ENCODE assay signal across 9 mouse cellular contexts in genomic region chr4:120242783-120243262, GRCm38 (mm10). TPM values are rescaled to one million over a fixed set of nuclear protein-coding genes. Genes with fewer than 3 reads are reported as not detected.
A peak's percentile ranks its signal among the peaks of the same experiment; 100 is the strongest.
DNase-seq lines count a peak whose midpoint lies in the region; ATAC-seq and TF ChIP-seq lines count a peak whose summit lies in the region.
"Had no signal": no experiment of that assay in that cellular context is flagged by ENCODE, and none has a peak within 500 bp of the region (broad histone marks: within the 10 kb centered on the region; RNA-seq: fewer than 3 reads in every experiment).

No protein-coding gene starts in this region.

- H3K27me3 ChIP-seq in forebrain, postnatal 0 days (ENCODE audit: insufficient read depth, low read length) = no peaks in the 10 kb centered on the region
- H3K27me3 ChIP-seq in lung, postnatal 0 days (replicated peaks; ENCODE audit: insufficient read depth, low read length) = no peaks in the 10 kb centered on the region

- no peaks in the 10 kb centered on the region for H3K36me3 ChIP-seq in forebrain, postnatal 0 days (ENCODE audit: insufficient read depth)
- no peaks in the 10 kb centered on the region for H3K36me3 ChIP-seq in lung, postnatal 0 days (ENCODE audit: insufficient read depth, low read length)

- peak overlapping the region; percentile 37 for H3K4me2 ChIP-seq in forebrain, postnatal 0 days (ENCODE audit: low read depth)
- no peak overlapping the region for H3K4me2 ChIP-seq in lung, postnatal 0 days (replicated peaks; ENCODE audit: low read depth, low read length)

- peak; percentile 39 for DNase-seq in adrenal gland, postnatal 25 days
- no peak for DNase-seq in adrenal gland, postnatal 4 days (ENCODE audit: low spot score in 2 of 2)
- DNase-seq in cerebellum, adult 11-12 months = peak; percentile 70
- DNase-seq in forebrain, postnatal 0 days = peak; percentile 94
- DNase-seq in kidney, postnatal 4 days = peak; percentile 48 to 63
- DNase-seq in lung, postnatal 0 days (ENCODE audit: low spot score) = peak; percentile 68
- peak; percentile 84 for DNase-seq in right cerebral cortex, postnatal 14 days
- DNase-seq in B cell, adult 2 months = no peak

- peak overlapping the region; percentile 35; the same call in 1 of the 2 replicates for H3K9ac ChIP-seq in forebrain, postnatal 0 days
- no peak overlapping the region for H3K9ac ChIP-seq in lung, postnatal 0 days (replicated peaks; ENCODE audit: low read depth)

- H3K4me3 ChIP-seq in forebrain, postnatal 0 days (ENCODE audit: low read depth, low read length) = no peak overlapping the region
- no peak overlapping the region for H3K4me3 ChIP-seq in lung, postnatal 0 days (ENCODE audit: low read depth, low read length)
- H3K4me3 ChIP-seq: erythroblast, embryonic 14.5 days had no signal

- TF ChIP-seq EP300 in lung, postnatal 0 days (IDR thresholded peaks at IDR 0.05) = no peak; the same call in 1 of the 2 replicates

- 2% methylated on average over 10 of the region's 10 CpGs for WGBS in forebrain, postnatal 0 days
- 3% methylated on average over 10 of the region's 10 CpGs for WGBS in lung, postnatal 0 days

- peak; percentile 87 for ATAC-seq in forebrain, postnatal 0 days
- peak; percentile 56 for ATAC-seq in lung, postnatal 0 days

- H3K27ac ChIP-seq in forebrain, postnatal 0 days (ENCODE audit: low read depth, low read length) = peak overlapping the region; percentile 83
- H3K27ac ChIP-seq in lung, postnatal 0 days (ENCODE audit: low read length) = no peak overlapping the region

- no peaks in the 10 kb centered on the region for H3K9me3 ChIP-seq in forebrain, postnatal 0 days (ENCODE audit: low read length)
- no peaks in the 10 kb centered on the region for H3K9me3 ChIP-seq in lung, postnatal 0 days (ENCODE audit: low read length)

- TF ChIP-seq CTCF in forebrain, postnatal 0 days (IDR thresholded peaks at IDR 0.05; ENCODE audit: low read depth) = no peak
- no peak for TF ChIP-seq CTCF in lung, postnatal 0 days (IDR thresholded peaks at IDR 0.05)

- H3K4me1 ChIP-seq in forebrain, postnatal 0 days (ENCODE audit: insufficient read depth) = peaks cover 39% of the 10 kb centered on the region
- no peaks in the 10 kb centered on the region for H3K4me1 ChIP-seq in lung, postnatal 0 days (ENCODE audit: insufficient read depth, low read depth, low read length)

RNA-seq across cellular contexts. Expression of gene Foxo6, which starts 44.3 kb away (rescaled TPM):
- 0.71 and 1.9 TPM in 2 replicates for total RNA-seq in adrenal gland, postnatal 25 days (2021)
- total RNA-seq in adrenal gland, postnatal 4 days (2021) = 1 to 10 TPM; 4.4 to 4.5 TPM
- total RNA-seq in forebrain, postnatal 0 days (2014; rRNA removed) = 40.8 and 44.0 TPM in 2 replicates
- polyA plus RNA-seq in forebrain, postnatal 0 days (2015; fragmentation: Nextera tagmentation; extraction: Ambion mirVana) = 3.5 and 3.6 TPM in 2 replicates
- polyA plus RNA-seq in lung, postnatal 0 days (2015; fragmentation: Nextera tagmentation; extraction: Ambion mirVana) = 0.13 and 0.26 TPM in 2 replicates
- polyA plus RNA-seq: erythroblast, embryonic 14.5 days had no signal

Comparison
In these comparisons a context has a peak if more than half of its experiments do, and no peak if none do; other contexts are left out.
1. DNase-seq: peak in adrenal gland, postnatal 25 days (single experiment), cerebellum, adult 11-12 months (single experiment), forebrain, postnatal 0 days (single experiment), kidney, postnatal 4 days (2 of 2), lung, postnatal 0 days (single experiment) and right cerebral cortex, postnatal 14 days (single experiment); none in adrenal gland, postnatal 4 days (0 of 2) and B cell, adult 2 months (0 of 2).